Mouse (Mus musculus): ENCODE results near the gene Evc. TPM values are rescaled to one million over a fixed set of nuclear protein-coding genes. Genes with fewer than 3 reads are reported as not detected.

Gene Evc
- polyA plus RNA-seq, 1 experiment from 2014 or later = 23.6 TPM

GRCm38 (mm10) chr5:37241651-37242151 is 95.0 kb downstream of the Evc start, which contains the start of gene Crmp1:
Gene Crmp1, plus strand, starts transcription at chr5:37241940.
- H3K4me3 ChIP-seq (replicated peaks) = peak within 1 kb of the TSS; percentile 41
- ATAC-seq (ENCODE audit: insufficient number of reproducible peaks, low FRiP score, low TSS enrichment, low read depth) = peak; percentile 72
- no peak within 1 kb of the TSS for H3K9ac ChIP-seq

GRCm38 (mm10) chr5:37241224-37241623 is 95.5 kb downstream of the Evc start:
- Histone ChIP-seq H3K27ac (replicated peaks) (no peak overlapping the region), H3K9ac (no peak overlapping the region), H3K4me3 (replicated peaks) (no peak overlapping the region; the same call in 1 of the 2 replicates), H3K9me3 (replicated peaks) (no peaks in the 10 kb centered on the region), H3K4me2 (replicated peaks) (no peak overlapping the region), H3K4me1 (peaks cover 24% of the 10 kb centered on the region), H3K27me3 (peaks cover 73% of the 10 kb centered on the region), H3K36me3 (no peaks in the 10 kb centered on the region)
- no peak for ATAC-seq (ENCODE audit: insufficient number of reproducible peaks, low FRiP score, low TSS enrichment, low read depth)
- 11% methylated on average over 9 of the region's 9 CpGs for WGBS

More at GRCm38 (mm10) chr5:37241651-37242151, 95.0 kb downstream of the Evc start, which contains the start of gene Crmp1:
- no peak within 1 kb of the TSS for H3K27ac ChIP-seq (replicated peaks)
- peaks cover 28% of the 10 kb centered on the region for H3K4me1 ChIP-seq
- 1% methylated on average over 42 of the region's 56 CpGs for WGBS
- peaks cover 77% of the 10 kb centered on the region for H3K27me3 ChIP-seq
- no peaks in the 10 kb centered on the region for H3K9me3 ChIP-seq (replicated peaks)
- peak within 1 kb of the TSS; percentile 70 for H3K4me2 ChIP-seq (replicated peaks)
- no peaks in the 10 kb centered on the region for H3K36me3 ChIP-seq

- no peak overlapping the region for H3K4me3 ChIP-seq (replicated peaks)
- peaks cover 66% of the 10 kb centered on the region for H3K27me3 ChIP-seq
- no peak overlapping the region for H3K4me2 ChIP-seq (replicated peaks)
- no peak overlapping the region for H3K9ac ChIP-seq
- H3K36me3 ChIP-seq = no peaks in the 10 kb centered on the region
- WGBS = 3% methylated on average over 5 of the region's 5 CpGs
- H3K27ac ChIP-seq (replicated peaks) = no peak overlapping the region
- ATAC-seq (ENCODE audit: insufficient number of reproducible peaks, low FRiP score, low TSS enrichment, low read depth) = no peak
- no peaks in the 10 kb centered on the region for H3K9me3 ChIP-seq (replicated peaks)
- peaks cover 19% of the 10 kb centered on the region for H3K4me1 ChIP-seq
Observed at GRCm38 (mm10) chr5:37240550-37240949, 96.1 kb downstream of the Evc start.

Other genes with a start within 250 kb of the Evc start
- gene Crmp1, start 95.0 kb downstream of the Evc start, polyA plus RNA-seq (2015; fragmentation: Nextera tagmentation; extraction: Ambion mirVana) = 15.9 and 18.5 TPM in 2 replicates
- gene Evc2, start 1.6 kb upstream of the Evc start, polyA plus RNA-seq (2015; fragmentation: Nextera tagmentation; extraction: Ambion mirVana) = 23.3 and 24.5 TPM in 2 replicates